Mouse (Mus musculus) lung, adult 2 months (tissue): Measurements from ENCODE around the gene Slc34a2.

Experiments
- CTCF ChIP-seq: fragments of 200-500 bp; IDR thresholded peaks from 2 replicates; pipeline ENCODE4 v1.5.1; 2011; ENCODE audit warnings: mild to moderate bottlenecking, low read length, control low read depth; ENCODE audit not compliant: insufficient read depth
- POLR2A ChIP-seq: fragments of 200-500 bp; IDR thresholded peaks from 2 replicates; pipeline ENCODE4 v1.6.1; 2011; ENCODE audit warnings: low read depth, mild to moderate bottlenecking, control low read depth, low read length, borderline replicate concordance; ENCODE audit errors: extremely low read depth

DNA sequence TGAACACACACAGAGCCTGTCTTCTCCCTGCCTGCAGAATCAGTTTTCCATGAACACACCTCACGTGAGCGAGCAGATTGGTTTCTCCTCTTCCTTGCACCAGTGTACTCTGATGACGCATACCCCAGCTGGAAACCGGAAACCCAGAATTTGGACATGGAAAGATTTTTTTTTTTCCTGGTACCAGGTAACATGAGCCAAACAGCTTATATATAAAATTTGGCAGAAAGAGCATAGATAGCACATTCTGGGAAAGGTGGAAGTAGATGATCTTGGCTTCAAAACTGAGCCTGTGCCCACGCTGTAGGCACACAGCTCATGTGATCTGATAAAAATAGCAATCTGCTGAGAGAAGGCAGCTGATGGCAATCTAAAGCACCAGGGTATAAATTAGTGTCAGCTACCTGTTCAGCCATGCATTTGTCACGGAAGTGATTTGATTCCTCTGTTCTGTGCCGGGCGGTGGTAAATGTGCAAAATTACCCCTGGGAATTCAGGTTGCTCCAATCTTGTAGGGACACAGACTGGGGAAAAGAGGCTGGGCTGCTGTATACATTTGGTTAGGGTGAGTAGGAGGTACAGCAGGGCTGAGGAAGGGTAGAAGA, 35.2 kb upstream of the Slc34a2 start:
- TF ChIP-seq CTCF (no peak), POLR2A (no peak)
